Mouse (Mus musculus): ENCODE measurements around the gene Mlf2. TPM values are rescaled to one million over a fixed set of nuclear protein-coding genes. Genes with fewer than 3 reads are reported as not detected.

Gene Mlf2
- polyA plus RNA-seq, 1 experiment: 403 TPM

- peaks cover 3% of the 10 kb centered on the region; the same call in 1 of the 2 replicates for H3K36me3 ChIP-seq (ENCODE audit: control insufficient read depth, insufficient read depth, low read length)
- H3K4me1 ChIP-seq (ENCODE audit: control insufficient read depth, insufficient read depth, low read length): peaks cover 27% of the 10 kb centered on the region
- peak overlapping the region; percentile 96 for H3K4me3 ChIP-seq (ENCODE audit: insufficient read depth, low read depth, low read length)
- no peaks in the 10 kb centered on the region for H3K27me3 ChIP-seq (replicated peaks; ENCODE audit: control insufficient read depth, insufficient read depth, low read length)
- DNase-seq: peak; percentile 97
- peak overlapping the region; percentile 98 for H3K27ac ChIP-seq (ENCODE audit: insufficient read depth, low read depth, low read length)
- WGBS: under 1% methylated on average over 79 of the region's 89 CpGs
- no peak for TF ChIP-seq CTCF (conservative IDR thresholded peaks at IDR 0.05; ENCODE audit: insufficient read depth, insufficient read length, low read depth, low read length)
- peak; percentile 63 for TF ChIP-seq POLR2A (IDR thresholded peaks at IDR 0.05; ENCODE audit: low read depth, low read length)
Observed at GRCm38 (mm10) chr6:124917518-124918330, 13.5 kb upstream of the Mlf2 start.

DNA sequence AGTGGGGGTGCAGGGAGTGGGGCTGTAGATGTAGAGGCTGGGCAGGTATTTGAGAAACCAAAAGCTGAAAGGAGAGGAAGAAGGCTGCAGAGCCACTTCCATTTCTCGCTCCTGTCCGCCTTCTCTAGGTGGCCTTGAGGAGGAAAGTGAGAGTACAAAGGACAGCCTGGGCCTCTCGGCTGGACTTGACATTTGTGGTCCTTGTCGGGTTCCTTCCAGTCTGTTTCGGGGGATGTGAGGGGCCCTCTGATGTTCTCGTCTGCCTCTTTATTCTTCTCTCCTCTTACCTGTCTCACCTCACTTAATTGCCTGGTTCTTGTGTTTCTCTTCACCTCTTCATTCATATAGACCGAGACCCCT, 12.9 kb upstream of the Mlf2 start:
- peak overlapping the region; percentile 96 for H3K4me3 ChIP-seq (ENCODE audit: insufficient read depth, low read depth, low read length)
- no peaks in the 10 kb centered on the region for H3K27me3 ChIP-seq (replicated peaks; ENCODE audit: control insufficient read depth, insufficient read depth, low read length)
- no peak for DNase-seq
- peaks cover 27% of the 10 kb centered on the region for H3K4me1 ChIP-seq (ENCODE audit: control insufficient read depth, insufficient read depth, low read length)
- peaks cover 3% of the 10 kb centered on the region; the same call in 1 of the 2 replicates for H3K36me3 ChIP-seq (ENCODE audit: control insufficient read depth, insufficient read depth, low read length)
- H3K27ac ChIP-seq (ENCODE audit: insufficient read depth, low read depth, low read length): peak overlapping the region; percentile 98
- 7% methylated on average over 7 of the region's 7 CpGs for WGBS
- TF ChIP-seq CTCF (conservative IDR thresholded peaks at IDR 0.05; ENCODE audit: insufficient read depth, insufficient read length, low read depth, low read length): no peak
- no peak for TF ChIP-seq POLR2A (IDR thresholded peaks at IDR 0.05; ENCODE audit: low read depth, low read length)

- Histone ChIP-seq H3K27ac (ENCODE audit: insufficient read depth, low read depth, low read length) (peak overlapping the region; percentile 98), H3K4me1 (ENCODE audit: control insufficient read depth, insufficient read depth, low read length) (peaks cover 22% of the 10 kb centered on the region), H3K36me3 (ENCODE audit: control insufficient read depth, insufficient read depth, low read length) (peaks cover 1% of the 10 kb centered on the region; the same call in 1 of the 2 replicates), H3K4me3 (ENCODE audit: insufficient read depth, low read depth, low read length) (no peak overlapping the region), H3K27me3 (replicated peaks; ENCODE audit: control insufficient read depth, insufficient read depth, low read length) (no peaks in the 10 kb centered on the region)
- 17% methylated on average over 13 of the region's 14 CpGs for WGBS
- no peak for TF ChIP-seq POLR2A (IDR thresholded peaks at IDR 0.05; ENCODE audit: low read depth, low read length)
- no peak for DNase-seq
Observed at GRCm38 (mm10) chr6:124918890-124919627, 12.1 kb upstream of the Mlf2 start.

DNA sequence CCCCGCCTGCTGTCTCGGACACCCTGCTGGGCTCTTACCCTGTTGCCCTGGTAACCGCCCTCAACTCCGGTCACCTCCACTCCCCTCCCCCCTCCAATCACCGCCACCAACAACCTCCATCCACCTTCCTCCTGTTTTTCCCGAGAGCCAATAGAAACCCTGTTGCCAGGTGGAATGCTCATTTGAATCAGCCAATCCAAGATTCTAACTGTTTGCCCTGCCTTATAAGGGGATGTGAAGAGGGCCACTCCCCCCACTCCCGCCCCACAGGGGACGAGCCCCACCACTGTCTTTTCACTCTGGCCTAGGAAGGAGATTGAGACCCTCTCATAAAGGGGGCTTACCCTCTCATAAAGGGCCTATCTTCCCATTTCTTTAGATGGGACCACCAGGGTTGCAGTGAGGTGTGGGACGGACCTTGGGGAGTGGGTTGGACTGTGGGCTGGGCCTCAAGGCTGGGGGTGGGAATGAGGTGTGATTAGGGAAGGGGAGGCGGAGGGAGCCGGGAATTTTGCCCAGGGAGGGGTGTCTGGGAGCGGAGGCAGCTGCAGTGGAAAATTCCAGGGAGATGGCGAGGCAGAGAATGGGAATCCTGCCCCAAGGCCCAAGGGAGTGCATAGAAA, 11.4 kb upstream of the Mlf2 start, which contains the start of gene Ptms:
Gene Ptms, minus strand, starts transcription at position 409 of the 623 bp plus-strand sequence.
- Histone ChIP-seq H3K4me1 (ENCODE audit: control insufficient read depth, insufficient read depth, low read length) (peaks cover 14% of the 10 kb centered on the region), H3K36me3 (ENCODE audit: control insufficient read depth, insufficient read depth, low read length) (no peaks in the 10 kb centered on the region), H3K27ac (ENCODE audit: insufficient read depth, low read depth, low read length) (peak within 1 kb of the TSS; percentile 100), H3K4me3 (ENCODE audit: insufficient read depth, low read depth, low read length) (peak within 1 kb of the TSS; percentile 57), H3K27me3 (replicated peaks; ENCODE audit: control insufficient read depth, insufficient read depth, low read length) (no peaks in the 10 kb centered on the region)
- TF ChIP-seq POLR2A (IDR thresholded peaks at IDR 0.05; ENCODE audit: low read depth, low read length) (no peak), CTCF (conservative IDR thresholded peaks at IDR 0.05; ENCODE audit: insufficient read depth, insufficient read length, low read depth, low read length) (no peak)
- DNase-seq: peak; percentile 99
- 2% methylated on average over 13 of the region's 13 CpGs for WGBS

DNA sequence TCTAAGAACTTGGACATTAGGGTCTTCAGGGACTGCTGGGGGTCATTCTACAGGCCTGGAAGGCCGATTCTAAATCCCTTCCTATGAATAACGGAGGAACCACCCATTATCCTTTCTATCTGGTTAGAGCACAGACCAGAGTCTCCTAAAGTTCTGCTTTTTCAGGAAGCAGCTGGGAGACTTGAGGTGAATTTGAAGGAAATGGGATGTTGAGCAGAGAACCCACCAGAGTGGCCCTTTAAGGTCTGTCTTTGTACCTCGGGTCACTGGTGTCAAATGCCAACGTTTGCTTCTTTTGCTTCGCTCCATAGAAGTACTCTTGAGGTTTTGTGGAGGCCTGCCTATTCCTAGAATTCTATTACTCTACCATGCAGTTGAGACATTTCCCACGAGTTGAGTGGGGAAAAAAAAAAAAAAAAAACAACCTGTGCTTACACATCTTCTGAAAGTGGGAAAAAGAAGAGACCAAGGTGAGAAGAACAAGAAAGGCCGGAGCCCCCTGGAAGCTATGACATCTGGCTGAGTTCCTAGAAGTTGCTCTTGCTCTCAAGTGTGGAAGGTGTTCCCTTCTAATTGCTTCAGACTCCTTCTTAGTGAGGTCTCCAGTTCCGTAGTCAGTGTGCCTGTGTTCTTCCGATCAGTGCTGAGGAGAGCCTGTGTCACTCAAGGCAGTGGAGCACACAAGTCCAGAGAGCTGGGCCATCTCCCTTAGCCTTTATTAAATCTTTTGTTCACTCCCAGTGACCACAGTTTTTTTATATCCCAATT, 10.7 kb upstream of the Mlf2 start:
- H3K4me3 ChIP-seq (ENCODE audit: insufficient read depth, low read depth, low read length): no peak overlapping the region
- H3K36me3 ChIP-seq (ENCODE audit: control insufficient read depth, insufficient read depth, low read length): no peaks in the 10 kb centered on the region
- peak overlapping the region; percentile 100 for H3K27ac ChIP-seq (ENCODE audit: insufficient read depth, low read depth, low read length)

GRCm38 (mm10) chr6:124921539-124921938, 9.6 kb upstream of the Mlf2 start:
- no peak overlapping the region for H3K4me3 ChIP-seq (ENCODE audit: insufficient read depth, low read depth, low read length)
- H3K4me1 ChIP-seq (ENCODE audit: control insufficient read depth, insufficient read depth, low read length): peaks cover 19% of the 10 kb centered on the region
- no peak for TF ChIP-seq CTCF (conservative IDR thresholded peaks at IDR 0.05; ENCODE audit: insufficient read depth, insufficient read length, low read depth, low read length)
- TF ChIP-seq POLR2A (IDR thresholded peaks at IDR 0.05; ENCODE audit: low read depth, low read length): no peak
- 58% methylated on average over 4 of the region's 4 CpGs for WGBS
- no peaks in the 10 kb centered on the region for H3K27me3 ChIP-seq (replicated peaks; ENCODE audit: control insufficient read depth, insufficient read depth, low read length)
- H3K27ac ChIP-seq (ENCODE audit: insufficient read depth, low read depth, low read length): peak overlapping the region; percentile 45
- no peaks in the 10 kb centered on the region for H3K36me3 ChIP-seq (ENCODE audit: control insufficient read depth, insufficient read depth, low read length)
- DNase-seq: peak; percentile 35

More for the DNA sequence above, 10.7 kb upstream of the Mlf2 start:
- TF ChIP-seq CTCF (conservative IDR thresholded peaks at IDR 0.05; ENCODE audit: insufficient read depth, insufficient read length, low read depth, low read length) (no peak), POLR2A (IDR thresholded peaks at IDR 0.05; ENCODE audit: low read depth, low read length) (no peak)
- Histone ChIP-seq H3K4me1 (ENCODE audit: control insufficient read depth, insufficient read depth, low read length) (peaks cover 17% of the 10 kb centered on the region), H3K27me3 (replicated peaks; ENCODE audit: control insufficient read depth, insufficient read depth, low read length) (no peaks in the 10 kb centered on the region)
- DNase-seq: peak; percentile 31
- 15% methylated on average over 9 of the region's 9 CpGs for WGBS
